Mouse (Mus musculus) heart, adult 8-10 months (tissue): ENCODE data around the gene Slc25a33. TPM values are rescaled to one million over a fixed set of nuclear protein-coding genes. Genes with fewer than 3 reads are reported as not detected.

Experiments used
- DNase-seq: peaks from one replicate; pipeline ENCODE4 v3.0.0; 2022; ENCODE audit warnings: low spot score
- total RNA-seq, 4 experiments: library from RNA; stranded (reverse); gene quantifications; 2 replicates each; pipeline ENCODE4 v1.2.4; 2022

Gene Slc25a33
- total RNA-seq, 4 experiments from 2014 or later = 19.9 to 28.9 (median 23.1) TPM

- DNase-seq = peak; percentile 75
These were observed 45.3 kb downstream of the Slc25a33 start for GRCm38 (mm10) chr4:149728810-149729209.

GRCm38 (mm10) chr4:149727636-149728035 lies 46.4 kb downstream of the Slc25a33 start:
- no peak for DNase-seq

GRCm38 (mm10) chr4:149725661-149726350 lies 48.3 kb downstream of the Slc25a33 start:
- peak; percentile 73 for DNase-seq

- DNase-seq = no peak
These were observed 49.1 kb downstream of the Slc25a33 start for GRCm38 (mm10) chr4:149724916-149725470.

- DNase-seq = no peak
These were observed 50.0 kb downstream of the Slc25a33 start for GRCm38 (mm10) chr4:149723855-149724731.

GRCm38 (mm10) chr4:149723021-149723390 lies 51.1 kb downstream of the Slc25a33 start:
- DNase-seq = no peak

GRCm38 (mm10) chr4:149722104-149723020 lies 51.7 kb downstream of the Slc25a33 start:
- DNase-seq = no peak

- DNase-seq = no peak
These were observed 52.9 kb downstream of the Slc25a33 start for GRCm38 (mm10) chr4:149721163-149721562.

GRCm38 (mm10) chr4:149719686-149720085 lies 54.4 kb downstream of the Slc25a33 start:
- DNase-seq = no peak

GRCm38 (mm10) chr4:149714542-149714941 lies 59.5 kb downstream of the Slc25a33 start:
- DNase-seq = no peak

- DNase-seq = no peak
These were observed 62.1 kb downstream of the Slc25a33 start for GRCm38 (mm10) chr4:149711955-149712354.

GRCm38 (mm10) chr4:149711485-149711884 lies 62.6 kb downstream of the Slc25a33 start:
- no peak for DNase-seq

GRCm38 (mm10) chr4:149710510-149710909 lies 63.6 kb downstream of the Slc25a33 start:
- DNase-seq = peak; percentile 78

GRCm38 (mm10) chr4:149705941-149706340 lies 68.1 kb downstream of the Slc25a33 start:
- no peak for DNase-seq

GRCm38 (mm10) chr4:149705298-149705697 lies 68.8 kb downstream of the Slc25a33 start:
- DNase-seq = no peak

GRCm38 (mm10) chr4:149702210-149702979 lies 71.7 kb downstream of the Slc25a33 start, which contains the start of gene Pik3cd:
Pik3cd (minus strand) TSS chr4:149702571.
- peak; percentile 35 for DNase-seq

- no peak for DNase-seq
These were observed 72.5 kb downstream of the Slc25a33 start for GRCm38 (mm10) chr4:149701426-149702209.

GRCm38 (mm10) chr4:149699953-149700352 lies 74.1 kb downstream of the Slc25a33 start:
- no peak for DNase-seq

- peak; percentile 50 for DNase-seq
These were observed 75.8 kb downstream of the Slc25a33 start for GRCm38 (mm10) chr4:149698197-149698821.
